Mouse (Mus musculus) bone marrow macrophage, adult 2 months (primary cell): Measurements from ENCODE around the gene Ago1.

Source experiments
- CTCF ChIP-seq: IDR thresholded peaks from 2 replicates; pipeline ENCODE4 v1.5.1; 2012; ENCODE audit warnings: low read depth, mild to moderate bottlenecking, low read length, moderate library complexity
- POLR2A ChIP-seq: IDR thresholded peaks from 2 replicates; pipeline ENCODE4 v1.6.1; 2012; ENCODE audit warnings: mild to moderate bottlenecking, low read depth, low read length, borderline replicate concordance

- TF ChIP-seq CTCF (no peak), POLR2A (no peak)
Observed at GRCm38 (mm10) chr4:126490726-126491125, 22.3 kb upstream of the Ago1 start.
